Mouse (Mus musculus): ENCODE results near the gene Ggact. TPM values are rescaled to one million over a fixed set of nuclear protein-coding genes. Genes with fewer than 3 reads are reported as not detected.
A peak's percentile ranks its signal among the peaks of the same experiment; 100 is the strongest.

The Ggact gene
- total RNA-seq (2022), result 10 to 100 TPM; 54.0 to 62.7 (median 56.5) TPM

DNA sequence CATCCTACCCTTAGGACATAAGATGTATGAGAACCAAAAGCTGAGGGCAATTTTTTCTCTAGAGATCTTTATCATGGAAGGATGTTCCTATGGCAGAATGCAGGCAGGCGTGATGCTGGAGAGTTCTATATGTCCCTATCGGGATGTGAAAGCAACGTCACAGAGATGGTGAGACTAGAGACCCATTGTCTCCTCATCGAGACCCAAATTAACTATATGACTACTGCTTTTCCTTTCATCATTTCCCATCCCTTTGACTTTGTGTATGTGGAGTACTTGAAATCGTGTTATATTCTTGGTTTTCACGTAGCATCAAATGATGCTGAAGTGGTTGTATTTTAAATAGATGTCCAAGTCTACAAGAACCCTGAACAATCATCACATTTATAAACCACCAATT, at the start of gene Ggact:
Gene Ggact, minus strand, starts transcription at position 101 of the 400 bp plus-strand sequence.
- DNase-seq, result no peak

GRCm38 (mm10) chr14:122957941-122958340, 44.4 kb upstream of the Ggact start:
- DNase-seq, result no peak

DNA sequence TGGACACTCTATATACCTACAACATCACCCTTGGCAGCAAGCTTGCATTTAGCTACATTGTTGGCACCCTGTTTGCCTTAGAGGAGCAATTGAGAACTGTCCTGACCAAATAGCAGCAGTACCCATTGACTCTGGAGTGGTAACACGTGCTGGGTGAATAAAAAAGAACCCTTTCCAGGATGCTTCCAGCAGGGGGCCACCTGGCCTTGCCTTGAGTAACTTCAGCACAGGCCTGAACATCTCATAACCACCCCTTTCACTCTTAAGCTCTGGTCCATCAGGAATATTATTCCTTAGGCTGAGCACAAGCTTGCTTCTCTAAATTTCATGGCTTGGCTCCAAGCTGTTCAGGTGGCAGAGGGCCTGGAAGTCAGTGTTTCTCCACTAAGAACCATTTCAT, 39.8 kb upstream of the Ggact start:
- DNase-seq, result peak; percentile 15

- DNase-seq, result no peak
Observed at GRCm38 (mm10) chr14:122952556-122952955, 39.0 kb upstream of the Ggact start.

DNA sequence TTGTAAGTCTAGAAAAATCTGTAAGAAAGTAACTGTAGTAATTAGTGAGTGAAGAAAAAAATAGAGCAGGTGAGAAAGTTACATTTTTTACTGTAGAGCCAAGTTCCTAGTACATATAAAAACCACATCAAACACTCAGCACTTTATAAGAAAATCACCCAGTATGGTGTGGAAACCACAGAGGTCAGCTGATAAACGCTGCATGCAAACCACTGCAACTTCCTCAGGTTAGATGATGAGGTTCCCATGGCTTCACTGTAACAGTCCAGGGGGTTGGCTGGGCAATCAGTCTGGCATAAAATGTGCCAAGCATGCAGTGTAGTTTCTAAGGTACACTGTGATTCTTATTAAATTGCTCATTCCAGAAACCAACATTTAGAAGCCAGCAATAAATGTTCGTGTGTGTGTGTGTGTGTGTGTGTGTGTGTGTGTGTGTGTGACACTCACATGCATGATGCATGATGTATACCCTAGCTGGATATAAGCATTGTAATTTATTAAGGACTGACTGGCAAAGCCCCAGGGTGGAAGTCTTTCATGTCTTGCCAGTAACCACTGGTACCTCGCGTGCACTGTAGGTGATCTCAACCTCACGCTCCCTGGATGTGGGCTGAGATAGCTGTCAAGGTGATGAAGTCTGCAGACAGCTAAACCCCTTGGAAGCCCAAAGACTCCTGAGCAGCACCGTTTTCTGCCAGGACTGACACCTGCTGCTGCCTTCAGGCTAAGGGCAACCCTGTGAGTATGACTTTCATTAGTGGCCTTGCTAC, 38.3 kb upstream of the Ggact start:
- no peak for DNase-seq

DNA sequence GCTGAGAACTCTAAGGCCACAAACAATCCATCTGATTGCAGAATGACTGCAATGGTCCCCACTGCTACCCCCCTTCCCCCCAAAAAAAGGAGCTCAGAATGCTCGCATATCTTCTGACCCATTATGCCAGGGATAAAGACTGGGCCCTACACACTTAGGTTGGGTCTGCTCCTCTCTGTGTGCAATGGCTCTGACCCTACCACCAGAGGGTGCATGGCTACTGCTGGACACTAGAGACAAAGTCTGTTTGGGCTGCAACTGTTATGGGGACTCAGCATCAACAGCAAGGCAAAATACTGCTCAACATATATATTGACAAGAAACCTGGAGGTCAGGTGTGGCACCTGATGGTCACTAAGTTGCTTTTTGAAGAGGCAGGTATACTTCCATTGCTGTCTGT, 37.4 kb upstream of the Ggact start:
- DNase-seq, result no peak

DNA sequence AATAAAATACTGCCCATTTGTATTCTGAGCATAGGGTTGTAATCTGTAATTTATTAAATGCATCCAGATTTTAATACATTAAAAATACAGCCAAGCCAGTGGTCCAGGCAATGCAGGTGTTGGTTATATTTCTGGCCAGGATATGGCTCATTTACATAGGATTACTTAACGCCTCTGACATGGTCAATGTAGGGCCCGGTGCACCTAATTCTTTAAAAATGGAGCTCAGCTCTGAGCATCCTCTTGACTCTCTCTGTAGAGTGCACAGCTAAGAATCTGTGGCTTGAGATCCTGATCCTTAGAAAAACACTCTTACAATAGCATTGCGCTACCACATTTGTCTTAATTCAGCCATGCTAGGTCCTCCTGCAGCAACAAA, 29.9 kb upstream of the Ggact start:
- no peak for DNase-seq

DNA sequence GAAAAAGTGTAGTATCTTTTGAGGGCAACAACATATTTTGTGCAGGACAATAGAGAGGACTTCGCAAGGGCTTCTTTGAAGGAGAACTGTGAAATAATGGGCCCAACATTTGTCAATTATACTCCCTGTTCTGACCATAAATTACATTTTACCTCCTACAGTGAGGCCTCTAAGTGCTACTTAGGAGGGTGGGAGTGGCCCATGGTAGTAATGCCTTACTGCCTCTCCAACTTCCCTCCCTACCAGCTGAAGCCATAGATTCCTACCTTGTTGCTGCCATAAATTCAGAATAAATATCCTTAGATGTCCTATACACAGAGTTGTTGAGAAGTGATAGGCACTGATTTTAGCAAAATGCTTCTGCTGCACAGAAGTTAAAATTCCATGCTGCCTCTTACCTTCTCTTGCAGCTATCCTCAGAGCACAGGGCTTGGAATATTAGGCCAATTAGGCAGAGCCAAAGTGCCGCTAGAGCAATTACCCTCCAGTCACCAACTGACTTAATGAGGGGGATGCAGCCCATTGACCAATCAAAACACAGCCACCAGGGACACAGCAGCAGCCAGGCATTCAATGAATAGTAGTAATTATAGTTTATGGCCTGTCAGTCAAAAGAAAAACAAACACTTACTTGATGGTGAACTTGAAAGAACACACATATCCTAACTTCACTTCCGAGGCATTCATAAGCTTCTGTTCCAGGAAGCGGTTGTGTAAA, 29.4 kb upstream of the Ggact start:
- no peak for DNase-seq

DNA sequence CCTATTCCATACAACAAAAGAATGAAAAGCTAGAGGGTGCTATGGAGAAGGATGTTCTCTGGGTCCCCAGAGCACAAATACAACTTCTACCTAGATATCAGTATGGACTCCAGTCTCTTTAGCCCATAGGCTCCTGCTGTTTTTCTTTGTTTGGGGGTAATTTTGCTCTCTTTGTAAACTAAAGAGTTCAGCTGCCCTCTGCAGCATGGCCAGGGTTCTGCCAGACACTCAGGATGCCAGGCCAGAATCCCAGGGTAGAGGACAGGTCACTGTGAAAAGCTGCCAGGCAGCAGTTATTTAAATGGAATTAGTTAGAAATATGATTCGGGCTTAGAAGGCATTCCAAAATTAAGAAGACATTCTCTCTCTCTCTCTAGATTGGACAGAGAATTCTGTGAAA, 22.9 kb upstream of the Ggact start:
- no peak for DNase-seq

DNA sequence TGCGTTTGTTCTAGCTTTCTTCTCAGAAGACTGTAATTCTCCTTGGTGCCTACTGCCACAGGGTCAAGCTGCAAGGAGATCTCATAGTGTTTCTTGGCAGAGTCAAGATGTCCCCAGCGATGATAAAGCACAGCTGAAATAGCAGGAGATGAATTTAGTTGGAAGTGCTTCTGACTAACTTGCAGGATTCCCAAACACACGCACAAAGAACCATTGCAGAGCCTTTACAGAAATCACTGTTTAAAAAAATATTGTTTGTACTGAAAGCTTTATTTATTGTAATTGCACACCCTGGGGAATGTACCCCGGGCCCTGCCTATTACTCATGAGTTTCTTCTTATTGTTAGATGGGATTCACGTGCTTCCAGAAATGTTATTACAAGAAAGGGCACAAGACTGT, 6.5 kb upstream of the Ggact start:
- no peak for DNase-seq

DNA sequence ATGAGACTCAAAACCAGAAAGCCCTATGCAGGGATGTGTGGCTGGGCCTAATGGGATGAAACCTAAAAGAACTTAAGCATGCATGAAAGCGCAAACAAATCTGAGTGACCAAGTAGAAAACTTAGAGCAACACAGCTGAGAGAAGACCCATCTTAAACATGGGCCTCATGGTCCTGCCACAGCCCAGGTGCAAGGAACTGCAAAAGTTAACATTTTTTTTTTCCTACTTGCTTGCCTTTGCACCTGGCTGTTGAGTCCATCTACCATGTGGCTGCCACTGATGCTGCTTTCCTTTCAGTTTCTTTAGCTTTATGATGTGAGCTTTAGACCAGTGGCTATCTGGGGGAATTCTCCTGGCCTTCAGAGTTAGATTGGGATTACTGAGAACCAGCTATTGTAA, 4.1 kb upstream of the Ggact start:
- no peak for DNase-seq

- peak; percentile 44 for DNase-seq
Observed at GRCm38 (mm10) chr14:122912812-122913498, 602 bp downstream of the Ggact start.

DNA sequence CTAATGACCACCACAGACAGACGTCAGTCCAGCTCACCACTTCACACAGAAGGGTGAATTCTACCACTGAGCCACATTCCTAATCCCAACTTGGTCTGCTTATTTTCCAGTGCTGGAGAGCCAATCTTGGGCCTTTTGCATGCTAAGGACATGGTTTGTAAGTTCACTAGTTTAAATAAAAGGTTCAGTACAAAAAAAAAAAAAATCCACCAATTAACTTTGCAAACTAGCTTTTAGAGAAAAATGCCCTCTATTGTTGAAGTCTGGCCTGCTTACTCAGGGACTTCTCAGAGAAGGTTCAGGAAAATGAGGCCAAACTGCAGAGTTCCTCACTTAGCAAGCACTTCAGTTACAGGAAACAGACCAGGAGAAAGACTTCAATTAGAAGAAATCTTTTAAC, 1.4 kb downstream of the Ggact start:
- DNase-seq, result no peak

DNA sequence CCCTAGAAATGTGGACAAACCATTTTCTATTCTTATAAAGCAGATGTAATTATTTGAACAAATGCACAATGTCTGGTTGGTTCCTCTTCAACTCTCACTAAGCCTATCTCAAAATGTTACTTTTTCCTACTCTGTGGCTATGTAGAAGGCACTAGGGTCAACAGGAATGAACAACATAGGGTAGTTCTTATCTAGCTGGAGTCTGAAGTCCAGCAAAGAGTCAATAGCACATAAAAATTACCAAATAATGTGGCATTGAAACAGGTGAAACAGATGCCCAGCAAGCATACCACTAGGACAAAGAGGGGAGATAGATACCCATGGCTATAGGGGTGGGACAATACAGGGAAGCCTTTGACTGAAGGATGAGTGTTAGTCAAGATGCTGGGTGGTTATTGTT, 2.3 kb downstream of the Ggact start:
- no peak for DNase-seq

- no peak for DNase-seq
Observed at GRCm38 (mm10) chr14:122909368-122910091, 4.0 kb downstream of the Ggact start.

DNA sequence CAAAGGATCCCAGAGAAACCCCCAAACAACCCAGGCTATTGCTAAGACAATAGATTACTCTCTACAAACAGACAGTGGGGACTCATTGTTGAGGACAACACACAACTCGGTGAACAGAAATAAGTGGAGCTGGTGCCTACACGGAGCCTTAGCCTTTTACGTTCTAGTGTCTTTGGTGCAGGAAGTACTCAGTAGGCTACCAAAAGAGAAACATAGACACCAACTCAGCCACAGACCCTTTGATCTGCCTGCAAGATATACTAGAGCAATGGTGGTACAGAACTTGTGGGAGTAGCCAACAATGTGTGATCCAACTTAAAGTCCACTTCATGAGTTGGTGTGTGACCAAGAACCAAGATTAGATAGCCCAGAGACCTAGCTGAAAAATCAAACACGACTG, 5.5 kb downstream of the Ggact start:
- no peak for DNase-seq

GRCm38 (mm10) chr14:122905007-122905406, 8.6 kb downstream of the Ggact start:
- no peak for DNase-seq

DNA sequence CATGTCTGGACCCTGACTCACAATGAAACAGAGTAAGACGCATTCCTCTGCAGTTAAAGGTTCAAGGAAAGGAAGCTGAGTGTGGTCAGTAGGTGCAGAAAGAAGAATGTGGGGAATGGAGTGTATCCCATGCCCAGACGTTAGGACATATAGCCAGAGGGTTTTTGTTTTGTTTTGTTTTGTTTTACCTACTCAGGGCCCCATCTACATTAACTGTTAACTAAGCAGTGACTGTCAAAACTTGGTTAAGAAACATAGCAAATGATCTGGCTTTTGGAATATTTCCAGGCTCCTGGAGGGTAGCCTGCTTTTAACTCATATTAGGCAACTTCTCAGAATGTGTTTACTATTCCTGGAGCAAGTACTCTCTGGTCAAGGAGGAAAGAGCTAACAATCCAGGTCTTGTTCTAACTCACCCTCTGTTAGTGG, 9.6 kb downstream of the Ggact start:
- DNase-seq, result peak; percentile 23

DNA sequence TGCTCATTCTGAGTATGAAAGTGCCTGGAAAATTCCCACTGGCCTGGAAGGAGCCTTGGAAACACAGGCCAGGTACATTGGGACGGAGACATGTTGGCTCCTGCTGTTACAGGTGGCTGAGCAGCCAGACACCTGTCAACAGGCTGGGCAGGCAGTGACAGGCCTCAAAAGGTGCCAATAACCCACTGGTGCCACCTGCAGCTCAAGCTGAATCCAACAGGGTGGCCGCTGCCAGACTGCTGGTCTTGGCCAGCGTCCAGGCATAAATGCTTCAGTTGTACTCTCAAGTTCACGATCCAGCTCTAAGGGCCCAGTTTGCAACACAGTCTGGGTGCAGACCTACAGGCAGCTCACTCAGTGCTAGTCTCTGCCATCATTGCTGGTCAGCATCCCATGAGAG, 10.7 kb downstream of the Ggact start:
- peak; percentile 69 for DNase-seq

GRCm38 (mm10) chr14:122902136-122902535, 11.4 kb downstream of the Ggact start:
- DNase-seq, result peak; percentile 18

GRCm38 (mm10) chr14:122901715-122902114, 11.8 kb downstream of the Ggact start:
- DNase-seq, result no peak

DNA sequence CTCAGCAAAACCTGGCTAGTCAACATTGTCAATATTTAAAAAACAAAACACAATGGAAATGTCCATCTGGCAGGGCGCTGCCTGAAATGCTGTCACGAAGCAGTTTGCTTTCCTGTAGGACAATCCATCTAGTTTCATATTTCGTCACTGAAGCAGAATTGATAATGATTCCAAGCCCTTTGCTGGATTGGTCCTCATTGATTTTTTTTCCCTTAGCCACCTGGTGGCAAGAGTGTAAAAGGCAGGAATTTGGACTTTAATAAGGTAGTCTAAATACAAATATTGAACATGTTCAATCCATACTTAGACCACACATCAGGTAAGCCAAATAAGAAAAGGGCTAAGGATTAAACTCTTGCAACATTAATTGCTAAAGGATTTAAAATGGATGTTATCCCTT, 12.4 kb downstream of the Ggact start:
- no peak for DNase-seq

DNA sequence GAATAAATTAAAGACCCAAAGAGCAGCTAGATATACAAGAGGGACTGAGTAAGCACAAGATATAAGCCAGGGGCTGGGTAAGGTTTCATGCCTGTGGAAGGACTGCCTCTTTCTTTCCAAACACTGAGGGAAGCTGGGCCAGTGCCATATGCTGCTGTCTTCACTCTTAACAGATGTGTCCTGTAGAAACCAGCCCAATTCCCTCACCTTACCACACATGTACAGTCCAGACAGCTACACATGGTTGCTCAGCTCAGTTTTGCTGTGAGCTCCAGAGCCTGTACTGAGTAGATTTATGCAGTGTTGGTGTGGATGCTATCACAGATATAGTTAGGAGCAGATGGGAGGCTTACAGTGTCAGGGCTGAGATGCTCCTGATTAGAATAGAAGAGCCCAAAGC, 12.9 kb downstream of the Ggact start:
- no peak for DNase-seq
